Mouse (Mus musculus): ENCODE results near the gene Ufd1.
"Not testable (repeated sequence)": the region's sequence is repeated elsewhere in the genome, so short reads cannot be mapped to it uniquely, and the experiment has no call there.

Ufd1 gene

DNA sequence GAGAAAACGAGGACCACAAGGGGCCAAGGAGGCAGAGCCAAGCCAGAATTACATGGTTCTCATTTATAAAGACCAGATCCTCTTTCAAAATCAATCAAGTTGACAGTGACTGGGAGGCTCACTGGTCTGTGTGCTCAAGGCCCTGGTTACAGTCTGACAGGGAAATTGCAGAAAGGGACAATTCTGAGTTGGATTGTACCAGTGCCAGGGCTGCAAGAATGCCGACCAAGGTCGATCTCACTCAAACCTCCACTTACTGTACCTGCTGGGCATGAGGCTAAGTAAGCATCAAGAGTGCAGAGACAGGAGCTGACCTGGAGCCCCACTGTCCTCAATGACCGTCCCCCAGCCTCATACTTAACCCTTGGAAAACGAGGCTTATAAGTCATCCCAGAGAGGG, 13.4 kb upstream of the Ufd1 start:
- in situ Hi-C loops (cut with MboI; ENCODE audit: low pct_unique_long_range_greater_than_20kb in 1 of 2, low sequenced_read_pairs in 2 of 2, unreplicated experiment in 1 of 2) = loop anchor here in 1 of 2 experiments (5.0 kb wide), 1 partner anchor 106 kb away; no protein-coding TSS in a partner anchor

- in situ Hi-C loops (cut with MboI; ENCODE audit: low pct_unique_long_range_greater_than_20kb in 1 of 2, low sequenced_read_pairs in 2 of 2, unreplicated experiment in 1 of 2) = loop anchor here in 1 of 2 experiments (5.0 kb wide), 1 partner anchor 107 kb away; no protein-coding TSS in a partner anchor
These were observed 12.7 kb upstream of the Ufd1 start for GRCm38 (mm10) chr16:18798841-18799240.

GRCm38 (mm10) chr16:18805746-18806145, 5.8 kb upstream of the Ufd1 start:
- in situ Hi-C loops (cut with MboI; ENCODE audit: low pct_unique_long_range_greater_than_20kb in 1 of 2, low sequenced_read_pairs in 2 of 2, unreplicated experiment in 1 of 2) = no loop called here

DNA sequence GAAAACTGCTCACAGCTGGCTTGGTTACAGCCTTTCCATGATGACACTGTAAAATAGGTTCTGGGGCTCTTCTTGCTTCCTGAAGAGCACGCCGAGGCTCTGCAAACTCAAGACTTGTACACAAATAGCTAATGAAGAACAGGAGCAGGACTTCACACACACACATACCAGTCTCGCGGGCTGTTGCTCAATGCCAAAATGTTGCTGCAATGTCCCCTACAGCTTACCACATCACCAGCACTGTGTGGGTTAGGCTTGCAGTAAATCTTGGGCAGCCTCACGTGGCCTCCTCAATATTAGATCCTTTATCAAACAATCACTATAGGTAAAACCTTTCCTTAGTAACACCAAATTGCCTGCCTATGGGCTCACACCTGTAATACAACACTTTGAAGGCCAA, 2.6 kb upstream of the Ufd1 start:
- in situ Hi-C loops (cut with MboI; ENCODE audit: low pct_unique_long_range_greater_than_20kb in 1 of 2, low sequenced_read_pairs in 2 of 2, unreplicated experiment in 1 of 2) = no loop called here

GRCm38 (mm10) chr16:18811032-18811431, 547 bp upstream of the Ufd1 start:
- in situ Hi-C loops (cut with MboI; ENCODE audit: low pct_unique_long_range_greater_than_20kb in 1 of 2, low sequenced_read_pairs in 2 of 2, unreplicated experiment in 1 of 2) = no loop called here

- in situ Hi-C loops (cut with MboI; ENCODE audit: low pct_unique_long_range_greater_than_20kb in 1 of 2, low sequenced_read_pairs in 2 of 2, unreplicated experiment in 1 of 2) = no loop called here
These were observed 869 bp downstream of the Ufd1 start for GRCm38 (mm10) chr16:18812385-18812910.

GRCm38 (mm10) chr16:18822356-18822755, 10.8 kb downstream of the Ufd1 start:
- in situ Hi-C loops (cut with MboI; ENCODE audit: low pct_unique_long_range_greater_than_20kb in 1 of 2, low sequenced_read_pairs in 2 of 2, unreplicated experiment in 1 of 2) = no loop called here

DNA sequence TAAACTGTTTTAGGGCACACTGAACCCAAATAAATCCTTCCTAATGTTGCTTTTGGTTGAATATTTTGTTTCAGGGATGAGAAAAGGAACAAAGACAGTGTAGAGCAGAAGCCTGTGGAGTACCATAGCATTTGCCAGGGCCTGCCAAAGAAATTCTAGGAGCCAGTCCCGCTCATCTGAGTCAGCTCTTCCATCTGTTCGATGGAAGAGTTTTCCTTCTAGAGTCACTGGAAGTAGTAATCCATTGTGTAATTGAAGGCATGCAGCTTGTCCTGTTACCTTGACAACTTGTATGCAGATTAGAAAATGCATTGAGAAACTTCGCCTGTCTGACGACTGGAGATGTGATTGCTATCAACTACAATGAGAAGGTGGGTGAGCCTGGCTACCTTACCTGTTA, 11.3 kb downstream of the Ufd1 start:
- in situ Hi-C loops (cut with MboI; ENCODE audit: low pct_unique_long_range_greater_than_20kb in 1 of 2, low sequenced_read_pairs in 2 of 2, unreplicated experiment in 1 of 2) = no loop called here

- in situ Hi-C loops (cut with MboI; ENCODE audit: low pct_unique_long_range_greater_than_20kb in 1 of 2, low sequenced_read_pairs in 2 of 2, unreplicated experiment in 1 of 2) = no loop called here
These were observed 17.1 kb downstream of the Ufd1 start for GRCm38 (mm10) chr16:18828630-18829029.

DNA sequence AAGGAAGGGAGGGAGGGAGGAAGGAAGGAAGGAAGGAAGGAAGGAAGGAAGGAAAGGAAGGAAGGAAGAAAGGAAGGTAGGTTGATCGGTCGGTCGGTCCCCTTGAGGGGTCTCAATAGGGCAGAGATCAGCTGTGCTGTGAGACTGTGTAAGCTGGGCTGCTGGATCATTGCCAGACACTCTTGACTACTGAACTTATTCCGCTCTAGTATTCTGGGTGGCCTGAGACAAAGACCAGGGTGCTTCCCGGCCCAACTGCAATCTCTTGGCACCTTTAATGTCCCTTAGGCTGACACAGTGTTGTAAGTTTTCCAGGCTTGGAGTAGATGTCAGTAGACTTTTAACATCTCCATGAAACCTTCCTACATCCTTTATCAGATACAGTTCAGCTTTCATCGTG, 17.5 kb downstream of the Ufd1 start:
- in situ Hi-C loops (cut with MboI; ENCODE audit: low pct_unique_long_range_greater_than_20kb in 1 of 2, low sequenced_read_pairs in 2 of 2, unreplicated experiment in 1 of 2) = no loop called here

GRCm38 (mm10) chr16:18833486-18833885, 21.9 kb downstream of the Ufd1 start:
- in situ Hi-C loops (cut with MboI; ENCODE audit: low pct_unique_long_range_greater_than_20kb in 1 of 2, low sequenced_read_pairs in 2 of 2, unreplicated experiment in 1 of 2) = no loop called here

- in situ Hi-C loops (cut with MboI; ENCODE audit: low pct_unique_long_range_greater_than_20kb in 1 of 2, low sequenced_read_pairs in 2 of 2, unreplicated experiment in 1 of 2) = no loop called here
These were observed 24.5 kb downstream of the Ufd1 start for GRCm38 (mm10) chr16:18836073-18836467.

DNA sequence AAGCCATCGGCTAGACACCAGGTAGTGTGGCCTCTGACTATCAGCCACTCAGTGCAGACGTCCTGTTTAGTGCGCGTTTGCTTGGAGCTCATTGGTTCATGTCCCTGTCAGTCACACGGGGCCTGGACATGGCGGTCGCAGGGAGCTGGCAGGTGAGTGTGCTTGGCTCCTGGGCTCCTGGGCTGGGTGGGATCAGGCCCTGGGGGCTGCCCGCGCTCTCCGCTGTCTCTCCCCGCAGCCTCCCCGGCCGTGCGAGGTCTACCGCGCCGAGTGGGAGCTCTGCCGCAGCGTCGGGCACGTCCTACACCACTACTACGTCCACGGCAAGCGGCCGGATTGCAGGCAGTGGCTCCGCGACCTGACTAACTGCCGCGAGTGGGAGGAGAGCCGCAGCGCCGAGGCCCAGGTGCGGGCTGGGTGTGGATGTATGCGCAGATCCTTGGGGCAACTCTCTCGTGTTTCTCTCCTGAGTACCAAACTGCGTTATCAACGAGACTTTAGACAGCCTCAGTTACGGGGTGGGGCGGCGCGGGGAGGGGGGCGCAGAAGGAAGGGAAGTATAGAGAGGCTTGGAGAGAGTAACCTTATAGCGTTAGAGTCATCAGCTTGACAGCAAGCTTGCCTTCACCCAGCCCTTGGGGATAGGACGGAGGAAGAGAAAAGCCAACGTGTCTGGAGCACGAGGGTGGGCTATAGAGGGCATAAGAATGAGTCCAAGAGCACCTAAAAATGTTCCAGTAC, 25.1 kb downstream of the Ufd1 start, which contains the start of the genes 2510002D24Rik and Gm28539:
TSS of gene 2510002D24Rik (plus strand) at position 111 of the 741 bp plus-strand sequence.
TSS of gene Gm28539 (plus strand) at position 117 of the 741 bp plus-strand sequence.
- in situ Hi-C loops (cut with MboI; ENCODE audit: low pct_unique_long_range_greater_than_20kb in 1 of 2, low sequenced_read_pairs in 2 of 2, unreplicated experiment in 1 of 2) = no loop called here

GRCm38 (mm10) chr16:18838346-18838745, 26.8 kb downstream of the Ufd1 start:
- in situ Hi-C loops (cut with MboI; ENCODE audit: low pct_unique_long_range_greater_than_20kb in 1 of 2, low sequenced_read_pairs in 2 of 2, unreplicated experiment in 1 of 2) = no loop called here

- in situ Hi-C loops (cut with MboI; ENCODE audit: low pct_unique_long_range_greater_than_20kb in 1 of 2, low sequenced_read_pairs in 2 of 2, unreplicated experiment in 1 of 2) = no loop called here
These were observed 34.8 kb downstream of the Ufd1 start for GRCm38 (mm10) chr16:18846301-18846820.

- in situ Hi-C loops (cut with MboI; ENCODE audit: low pct_unique_long_range_greater_than_20kb in 1 of 2, low sequenced_read_pairs in 2 of 2, unreplicated experiment in 1 of 2) = not testable (repeated sequence)
These were observed 38.1 kb downstream of the Ufd1 start for GRCm38 (mm10) chr16:18849521-18850190.

- in situ Hi-C loops (cut with MboI; ENCODE audit: low pct_unique_long_range_greater_than_20kb in 1 of 2, low sequenced_read_pairs in 2 of 2, unreplicated experiment in 1 of 2) = loop anchor here in 1 of 2 experiments (5.0 kb wide), 1 partner anchor 161 kb away; no protein-coding TSS in a partner anchor
These were observed 47.0 kb downstream of the Ufd1 start for GRCm38 (mm10) chr16:18858551-18858950.

DNA sequence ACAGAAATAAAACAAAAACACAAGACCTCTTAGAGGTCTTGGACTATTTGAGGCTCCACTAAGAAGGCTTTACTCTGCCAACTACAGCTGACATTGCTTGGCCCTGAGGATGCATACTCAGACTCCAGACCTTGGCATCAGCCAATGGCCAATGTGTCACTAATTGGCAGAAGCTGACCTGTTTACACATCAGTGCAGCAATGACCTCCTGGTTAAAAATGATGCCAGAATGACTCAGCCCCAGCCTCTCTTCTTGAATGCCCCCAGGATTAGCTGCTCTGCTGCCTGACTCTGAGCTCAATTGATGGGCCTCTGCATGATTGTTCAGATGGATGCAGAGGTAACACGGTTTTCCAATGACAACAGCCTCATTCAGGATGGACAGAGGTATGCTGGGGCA, 48.6 kb downstream of the Ufd1 start:
- in situ Hi-C loops (cut with MboI; ENCODE audit: low pct_unique_long_range_greater_than_20kb in 1 of 2, low sequenced_read_pairs in 2 of 2, unreplicated experiment in 1 of 2) = loop anchor here in 1 of 2 experiments (10.0 kb wide), 1 partner anchor 165 kb away; no protein-coding TSS in a partner anchor

GRCm38 (mm10) chr16:18870495-18870894, 58.9 kb downstream of the Ufd1 start:
- in situ Hi-C loops (cut with MboI; ENCODE audit: low pct_unique_long_range_greater_than_20kb in 1 of 2, low sequenced_read_pairs in 2 of 2, unreplicated experiment in 1 of 2) = not testable (repeated sequence)
